Mouse (Mus musculus) right cerebral cortex, postnatal 14 days (tissue): ENCODE measurements around the gene Efhc1.
"Not testable (repeated sequence)": the region's sequence is repeated elsewhere in the genome, so short reads cannot be mapped to it uniquely, and the experiment has no call there.

Experiments used
- DNase-seq: peaks from one replicate; pipeline ENCODE4 v3.0.0; 2022

Gene Efhc1

DNA sequence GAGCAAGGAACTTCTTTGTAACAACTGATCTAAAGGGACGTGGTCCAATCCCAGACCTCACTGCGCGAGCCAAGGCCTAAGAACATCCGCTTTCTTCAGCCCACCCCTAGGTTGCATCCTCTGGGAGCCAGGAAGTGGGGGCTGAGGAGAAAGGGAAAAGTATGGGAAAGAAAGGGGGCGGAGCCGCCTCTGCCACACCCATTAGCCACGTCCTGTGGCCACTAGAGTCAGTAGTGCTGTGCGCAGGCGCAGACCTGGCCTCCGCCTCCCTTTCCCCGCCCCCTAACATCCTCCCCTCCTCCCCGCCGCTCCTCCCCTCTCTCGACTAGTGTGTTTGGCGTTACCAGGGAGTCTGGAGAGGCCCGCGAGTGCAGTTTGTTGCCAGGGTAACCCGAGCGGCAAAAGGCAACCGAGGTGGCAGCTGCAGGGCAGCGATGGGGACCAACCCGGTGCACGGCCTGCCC lies at the start of gene Efhc1:
Gene Efhc1 (plus strand): TSS at position 327 of the 464 bp plus-strand sequence.
- peak; percentile 95 for DNase-seq

DNA sequence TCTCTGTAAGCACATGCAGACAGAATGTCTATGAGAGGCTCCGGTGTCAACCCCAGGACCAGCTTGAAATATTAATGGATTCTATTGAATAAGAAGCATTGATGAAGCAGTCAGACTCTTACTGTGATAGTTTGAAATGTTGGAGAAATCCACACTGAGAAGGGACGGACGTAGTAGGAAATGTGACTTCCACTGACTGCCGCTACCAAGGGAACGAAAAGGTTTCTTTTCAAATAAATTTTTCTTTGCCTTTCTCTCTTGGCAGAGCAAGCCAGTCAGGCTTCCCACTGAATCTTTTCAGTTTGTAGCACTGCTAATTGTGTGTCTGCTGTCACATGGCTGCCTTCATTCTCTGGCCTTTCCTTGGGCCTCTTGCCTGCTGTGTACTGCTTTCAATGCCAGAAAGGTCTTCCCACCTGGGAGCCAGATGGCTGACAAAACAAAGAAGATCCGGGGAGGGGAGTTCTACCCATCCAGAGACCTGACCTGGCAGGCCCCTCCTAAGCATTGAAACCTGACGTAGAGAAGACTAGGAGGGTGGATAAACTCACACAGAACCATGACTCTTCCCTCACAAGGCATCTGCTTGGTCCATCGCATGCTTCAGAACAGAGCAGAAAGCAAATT lies 45.8 kb upstream of the Efhc1 start:
- DNase-seq = no peak

DNA sequence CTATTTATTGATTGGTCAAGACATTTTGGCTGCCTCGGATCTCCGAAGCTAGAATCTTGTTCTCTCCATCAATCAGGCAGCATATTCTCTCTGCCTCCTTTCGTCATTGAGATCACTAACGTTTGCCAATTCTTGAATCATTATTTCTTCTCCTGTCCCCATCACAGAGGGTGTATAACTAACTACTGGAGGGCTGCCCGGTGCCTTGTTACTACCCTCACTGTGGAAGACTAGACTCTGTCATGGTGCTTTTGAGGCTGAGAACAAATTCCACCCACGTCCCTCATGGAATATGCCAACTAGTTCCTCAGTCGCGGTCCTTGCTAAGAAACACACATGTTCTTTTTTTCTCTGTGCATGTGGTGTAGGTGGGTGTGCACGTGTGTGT lies 45.3 kb upstream of the Efhc1 start:
- peak; percentile 79 for DNase-seq

GRCm38 (mm10) chr1:20908541-20908940 lies 42.9 kb upstream of the Efhc1 start:
- no peak for DNase-seq

- DNase-seq = no peak
These were observed 39.3 kb upstream of the Efhc1 start for GRCm38 (mm10) chr1:20912115-20912514.

GRCm38 (mm10) chr1:20912527-20913171 lies 38.8 kb upstream of the Efhc1 start:
- no peak for DNase-seq

DNA sequence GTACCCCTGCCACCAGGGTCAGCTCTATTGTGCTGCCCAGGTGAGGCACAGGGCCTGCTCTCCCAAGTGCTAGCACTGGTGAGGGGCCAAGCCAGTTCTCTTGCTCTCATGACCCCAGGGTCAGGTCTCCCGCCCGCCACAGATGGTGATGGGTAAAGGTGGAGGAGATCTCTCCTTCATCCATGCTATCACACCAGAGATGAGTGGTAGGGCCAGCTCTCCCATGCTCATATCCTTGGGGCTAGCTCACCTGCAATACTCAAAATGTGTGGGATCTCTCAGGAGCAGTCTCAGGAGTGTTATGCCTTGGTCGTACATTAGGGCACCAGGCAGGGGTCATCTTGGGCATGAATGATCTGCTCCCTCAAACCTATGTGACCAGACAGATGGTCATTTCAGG lies 36.7 kb upstream of the Efhc1 start:
- no peak for DNase-seq

DNA sequence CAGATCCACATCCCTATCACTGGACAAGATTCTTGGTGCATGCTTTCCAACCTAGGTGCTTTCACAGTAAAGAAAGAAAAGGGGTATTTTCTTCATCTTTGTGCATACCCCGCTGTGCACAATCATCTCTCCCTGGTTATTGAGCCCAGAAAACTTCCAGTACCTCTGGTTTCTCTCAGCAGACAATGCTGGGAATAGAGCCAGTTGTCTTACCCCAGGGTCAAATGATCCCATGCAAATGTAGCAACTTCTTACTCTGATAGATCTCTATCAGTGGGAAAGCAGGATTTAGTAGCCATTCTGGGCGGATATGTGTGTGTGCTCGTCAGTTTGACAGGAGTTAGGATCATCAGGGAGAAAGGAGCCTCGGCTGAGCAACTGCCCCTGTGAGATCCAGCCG lies 35.8 kb upstream of the Efhc1 start:
- DNase-seq = no peak

DNA sequence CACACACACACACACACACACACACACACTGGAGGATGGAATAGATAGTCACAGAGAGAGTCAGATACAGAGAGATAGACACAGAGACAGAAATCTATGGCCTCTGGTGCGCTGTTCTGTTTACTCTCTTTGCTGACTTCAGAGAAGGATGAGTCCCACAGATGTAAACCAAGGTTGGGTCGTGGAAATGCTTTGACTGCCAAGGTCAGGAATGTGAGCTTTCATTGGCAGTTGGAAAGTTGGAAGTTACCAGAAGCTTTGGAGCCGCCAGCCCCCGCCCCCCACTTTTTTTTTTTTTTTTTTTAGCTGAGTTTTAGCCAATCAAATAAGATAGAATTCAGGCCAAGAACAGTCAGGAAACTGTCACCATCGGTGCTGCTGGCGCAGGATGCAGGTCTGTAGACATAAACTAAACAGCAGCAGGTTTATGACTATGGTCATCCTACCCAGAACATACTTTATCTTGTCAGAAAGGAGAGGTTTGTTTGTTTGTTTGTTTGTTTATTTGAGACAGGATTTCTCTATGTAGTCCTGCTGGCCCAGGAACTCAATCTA lies 33.9 kb upstream of the Efhc1 start:
- DNase-seq = no peak

- no peak for DNase-seq
These were observed 31.7 kb upstream of the Efhc1 start for GRCm38 (mm10) chr1:20919728-20920127.

DNA sequence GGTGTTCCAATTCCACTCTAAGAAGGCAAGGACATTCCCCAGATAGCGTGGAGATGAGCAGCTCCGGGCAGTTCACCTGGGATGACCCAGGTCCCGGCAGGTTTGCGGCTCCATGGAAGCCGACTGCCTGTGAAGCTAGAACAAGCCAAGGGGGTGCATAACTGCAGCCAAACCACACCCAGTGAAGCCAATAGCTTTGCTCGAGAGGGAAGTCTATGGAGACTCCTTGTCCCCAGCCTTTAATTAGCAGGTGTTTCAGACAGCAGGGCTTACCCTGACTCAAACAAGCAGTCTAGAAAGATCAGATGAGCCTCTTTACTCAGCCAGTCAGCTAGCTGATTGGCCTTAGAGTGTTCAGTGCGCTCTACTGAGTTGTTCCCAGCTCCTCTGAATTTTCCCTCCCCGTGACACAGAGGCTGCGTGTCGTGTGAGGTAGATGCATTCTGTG lies 30.3 kb upstream of the Efhc1 start:
- no peak for DNase-seq

DNA sequence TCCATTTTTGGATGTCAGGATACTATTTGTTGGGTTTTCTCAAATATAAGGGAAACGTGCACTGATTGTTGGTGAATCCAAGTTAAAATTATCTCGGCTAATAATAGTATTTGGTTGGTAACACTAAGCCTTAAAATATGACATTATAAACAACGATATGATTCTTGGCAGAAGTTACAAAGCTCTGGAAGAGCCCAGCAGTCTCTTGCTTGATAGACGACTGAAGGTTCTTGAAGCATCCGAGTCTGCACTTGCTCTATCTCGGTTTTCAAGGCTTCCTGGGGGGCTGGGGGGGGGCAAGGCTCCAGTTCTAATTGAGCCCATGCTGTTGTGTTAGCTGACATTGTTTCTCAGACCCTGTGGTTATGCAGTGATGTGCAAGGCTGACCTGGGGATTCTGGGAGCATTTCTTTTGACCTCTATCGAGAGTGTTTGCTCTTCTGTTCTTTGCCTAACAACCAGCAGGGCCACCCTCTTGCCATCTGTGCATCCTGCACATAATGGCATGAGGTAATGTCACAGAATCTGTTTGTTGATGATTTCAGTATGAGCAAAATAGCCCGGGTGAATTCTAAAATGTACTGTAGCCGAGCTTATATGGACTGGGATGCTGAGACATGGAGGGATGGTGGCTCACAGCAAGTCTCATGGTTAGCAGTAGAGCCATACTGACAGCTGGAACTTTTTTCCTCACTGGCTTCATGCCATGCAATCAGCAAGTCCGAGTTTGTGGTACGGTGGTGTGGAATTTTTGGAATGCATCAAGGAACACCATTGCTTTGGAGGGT lies 28.6 kb upstream of the Efhc1 start:
- DNase-seq = no peak

GRCm38 (mm10) chr1:20925324-20925723 lies 26.1 kb upstream of the Efhc1 start:
- not testable (repeated sequence) for DNase-seq

DNA sequence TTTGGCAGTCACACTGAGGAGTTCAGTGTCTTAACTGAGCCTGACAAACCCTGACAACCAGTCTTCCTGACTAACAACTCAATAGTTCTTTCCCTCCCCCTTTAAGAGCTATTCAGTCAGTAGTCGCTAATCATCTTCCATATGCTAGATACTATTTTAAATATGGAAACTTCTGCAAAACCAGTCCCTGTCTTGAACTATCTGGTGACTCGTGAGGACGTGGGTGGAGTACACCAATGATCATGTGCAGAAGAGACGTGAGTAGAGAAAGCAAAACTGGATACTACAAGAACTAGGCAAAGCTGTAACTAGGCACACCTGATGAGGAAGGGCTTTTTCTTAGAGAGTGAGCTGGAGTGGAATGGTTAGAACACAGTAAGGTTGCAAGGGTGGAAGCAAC lies 25.5 kb upstream of the Efhc1 start:
- no peak for DNase-seq

DNA sequence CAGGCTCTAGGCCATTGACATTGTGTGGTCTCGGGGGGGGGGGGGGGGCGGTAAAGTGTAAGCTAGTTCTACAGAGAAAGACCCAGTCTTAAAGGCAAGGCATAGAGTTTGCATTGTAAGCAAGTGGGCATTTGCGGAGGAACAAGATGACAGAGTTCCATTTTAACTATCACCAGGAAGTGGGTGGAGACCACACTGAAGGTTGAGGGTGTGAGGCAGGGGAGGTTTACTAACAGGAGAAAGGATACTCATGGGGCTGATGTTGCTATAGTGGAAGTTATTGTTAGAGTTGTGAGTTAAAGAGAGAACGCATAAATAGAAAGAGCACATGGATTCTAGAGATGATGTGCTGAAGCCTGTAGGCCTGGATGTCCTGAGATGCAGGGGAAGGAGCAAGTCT lies 25.1 kb upstream of the Efhc1 start:
- no peak for DNase-seq

DNA sequence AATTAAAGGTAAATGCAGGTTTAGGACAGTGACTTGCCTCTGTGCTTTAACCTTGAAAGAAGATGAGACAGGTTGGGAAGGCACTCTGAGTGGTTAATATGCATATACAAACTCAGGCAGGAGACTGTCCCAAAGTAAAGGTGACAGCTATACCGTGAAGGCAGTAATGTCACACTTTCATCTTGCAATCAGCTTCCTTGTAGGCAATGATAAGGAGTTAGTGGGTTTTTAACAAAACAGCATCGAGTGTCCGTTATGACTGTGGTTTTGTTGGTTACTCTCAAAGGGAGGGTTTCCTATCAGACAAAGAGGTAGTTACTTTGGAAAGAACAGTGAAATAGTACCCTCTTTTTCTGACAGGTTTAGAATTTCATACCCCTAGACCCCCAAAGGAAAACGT lies 22.9 kb upstream of the Efhc1 start:
- DNase-seq = no peak

DNA sequence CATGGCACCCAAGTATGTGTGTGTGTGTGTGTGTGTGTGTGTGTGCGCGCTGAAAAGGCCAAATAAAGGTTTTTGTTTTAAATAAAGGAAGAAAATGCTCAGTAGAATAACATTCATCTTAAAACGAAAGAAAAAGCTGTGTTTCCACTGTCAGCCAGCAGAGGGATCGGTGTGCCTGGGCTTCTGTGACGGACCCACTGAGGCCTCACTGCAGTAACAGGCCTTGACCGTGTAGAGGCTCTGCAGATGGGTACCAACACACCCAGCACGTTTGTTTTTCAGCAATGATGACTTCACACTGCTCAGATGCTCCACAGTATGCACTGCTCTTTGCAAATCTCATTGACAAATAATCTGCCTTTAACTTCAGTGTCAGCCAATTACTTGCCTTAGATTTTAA lies 18.0 kb upstream of the Efhc1 start:
- DNase-seq = peak; percentile 70

DNA sequence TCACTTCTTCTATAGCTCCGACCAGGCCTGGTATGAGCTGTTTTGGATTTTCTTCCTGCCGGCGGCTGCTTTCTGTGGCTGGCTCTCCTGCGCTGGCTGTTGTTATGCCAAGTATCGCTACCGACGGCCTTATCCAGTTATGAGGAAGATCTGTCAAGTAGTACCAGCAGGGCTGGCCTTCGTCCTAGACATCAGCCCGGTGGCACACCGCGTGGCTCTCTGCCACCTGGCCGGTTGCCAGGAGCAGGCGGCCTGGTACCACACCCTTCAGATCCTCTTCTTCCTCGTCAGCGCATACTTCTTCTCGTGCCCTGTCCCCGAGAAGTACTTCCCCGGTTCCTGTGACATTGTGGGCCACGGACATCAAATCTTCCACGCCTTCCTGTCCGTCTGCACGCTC lies 16.3 kb upstream of the Efhc1 start:
- no peak for DNase-seq

DNA sequence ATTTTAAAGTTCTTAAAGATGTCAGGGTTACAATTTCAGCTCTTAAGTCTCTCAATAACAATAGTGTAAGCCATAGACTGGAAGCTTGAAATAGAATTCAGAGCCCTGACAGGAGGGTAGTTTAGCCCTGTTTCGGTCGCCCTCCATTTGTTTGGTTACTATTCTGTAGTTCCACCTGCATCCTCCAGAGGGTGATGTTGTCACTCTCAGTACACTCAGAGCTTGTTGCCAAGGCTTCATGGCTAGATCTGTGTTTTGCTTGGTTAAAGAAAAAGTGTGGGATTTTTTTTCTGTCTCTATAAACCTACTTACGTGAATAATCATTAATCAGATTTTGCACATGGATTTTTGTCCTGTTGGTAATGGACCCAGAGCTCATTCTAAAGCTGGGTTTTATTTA lies 12.4 kb upstream of the Efhc1 start:
- peak; percentile 51 for DNase-seq

GRCm38 (mm10) chr1:20940151-20940550 lies 11.3 kb upstream of the Efhc1 start:
- DNase-seq = peak; percentile 10

DNA sequence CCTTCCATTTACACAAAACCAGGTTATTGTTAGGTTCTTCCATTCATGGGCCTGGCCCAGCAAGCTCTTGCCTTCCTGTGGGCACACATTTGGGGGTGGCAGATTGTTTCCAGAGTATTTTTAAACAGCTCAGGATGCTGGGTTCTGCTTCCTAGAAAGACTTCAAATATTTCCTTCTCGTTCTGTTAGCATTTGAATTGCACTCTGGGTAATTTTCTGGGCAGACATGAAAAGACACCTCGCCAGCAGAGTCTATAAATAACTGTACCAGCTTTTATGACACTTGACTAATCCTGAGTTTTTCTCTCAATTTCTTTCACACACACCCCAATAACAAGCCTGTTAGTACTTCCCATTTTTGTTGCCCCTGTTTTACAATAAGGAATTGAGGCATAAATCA lies 10.1 kb upstream of the Efhc1 start:
- DNase-seq = no peak

DNA sequence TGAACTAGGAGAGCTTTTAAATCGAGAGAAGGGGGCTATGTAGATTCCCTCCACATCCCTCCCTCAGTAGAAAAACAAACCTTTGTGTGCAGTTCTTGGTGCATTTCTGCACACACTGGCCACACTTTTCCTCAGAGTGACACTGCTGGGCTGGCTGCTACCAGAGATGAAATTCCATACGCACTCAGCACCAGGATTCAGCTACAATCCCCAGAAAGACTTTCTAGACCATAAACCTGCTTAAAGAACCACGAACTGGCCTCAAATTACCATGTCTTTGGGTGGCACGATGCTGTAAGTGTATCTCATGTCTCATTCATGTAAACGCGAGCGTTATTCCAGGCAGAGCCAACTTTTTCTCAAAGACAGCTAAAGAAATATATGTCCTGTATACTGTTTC lies 9.6 kb upstream of the Efhc1 start:
- no peak for DNase-seq

DNA sequence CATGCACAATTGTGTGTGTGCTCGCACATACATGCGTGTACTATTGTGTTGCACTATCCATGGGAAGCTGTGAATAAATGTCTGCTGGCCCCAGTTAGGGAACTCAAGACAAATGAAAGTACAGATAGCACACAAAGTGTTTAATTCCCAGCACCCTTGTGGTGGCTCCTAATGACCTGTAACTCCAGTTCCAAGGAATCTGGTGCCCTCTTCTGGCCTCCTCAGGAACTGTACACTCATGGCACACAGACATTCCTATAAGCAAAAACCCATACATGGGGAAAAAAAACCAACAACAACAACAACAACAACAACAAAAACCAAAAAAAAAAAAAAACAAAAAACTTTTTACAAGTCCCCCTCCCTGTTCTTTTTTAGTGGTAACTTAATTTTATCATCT lies 8.4 kb upstream of the Efhc1 start:
- no peak for DNase-seq

GRCm38 (mm10) chr1:20951799-20952198 lies 373 bp downstream of the Efhc1 start:
- DNase-seq = no peak
